Mouse (Mus musculus) E14TG2a.4 (cell line): Measurements from ENCODE around the gene Lin7b.
"Not testable (repeated sequence)": the region's sequence is repeated elsewhere in the genome, so short reads cannot be mapped to it uniquely, and the experiment has no call there.

Source experiments
- H3K27me3 ChIP-seq: 2 replicates; pipeline ENCODE4 v1.6.1; 2014; ENCODE audit warnings: low read length, control low read depth; ENCODE audit not compliant: insufficient read depth
- H3K36me3 ChIP-seq: 2 replicates; pipeline ENCODE4 v1.6.1; 2014; ENCODE audit warnings: low read length, control low read depth; ENCODE audit not compliant: insufficient read depth
- H3K4me1 ChIP-seq: replicated peaks from 2 replicates; pipeline ENCODE4 v1.6.1; 2014; ENCODE audit warnings: low read depth, low read length, control low read depth
- H3K4me3 ChIP-seq: replicated peaks from 2 replicates; pipeline ENCODE4 v1.5.1; 2014; ENCODE audit warnings: mild to moderate bottlenecking, low read length
- H3K9me3 ChIP-seq: 2 replicates; pipeline ENCODE4 v1.6.1; 2014; ENCODE audit warnings: low read length, control low read depth
- CTCF ChIP-seq: conservative IDR thresholded peaks from 2 replicates; pipeline ENCODE4 v1.5.1; 2014; ENCODE audit warnings: low read length
- NANOG ChIP-seq: IDR thresholded peaks from 2 replicates; pipeline ENCODE4 v1.6.1; 2014; ENCODE audit warnings: borderline replicate concordance, low read length, mixed read lengths
- POU5F1 ChIP-seq: IDR thresholded peaks from 2 replicates; pipeline ENCODE4 v1.6.1; 2014; ENCODE audit warnings: low read length, borderline replicate concordance

The Lin7b gene

GRCm38 (mm10) chr7:45362801-45363200 lies 7.6 kb downstream of the Lin7b start:
- TF ChIP-seq NANOG (no peak), POU5F1 (no peak), CTCF (no peak)
- no peaks in the 10 kb centered on the region for H3K9me3 ChIP-seq

GRCm38 (mm10) chr7:45361243-45361804 lies 9.1 kb downstream of the Lin7b start:
- Histone ChIP-seq H3K36me3 (peaks cover 5% of the 10 kb centered on the region), H3K27me3 (peaks cover 29% of the 10 kb centered on the region), H3K4me1 (peaks cover 61% of the 10 kb centered on the region), H3K9me3 (no peaks in the 10 kb centered on the region), H3K4me3 (peak overlapping the region; percentile 88)
- no peak for TF ChIP-seq POU5F1
- TF ChIP-seq NANOG: no peak
- no peak for TF ChIP-seq CTCF

More at GRCm38 (mm10) chr7:45362801-45363200, 7.6 kb downstream of the Lin7b start:
- Histone ChIP-seq H3K27me3 (peaks cover 30% of the 10 kb centered on the region), H3K4me1 (peaks cover 55% of the 10 kb centered on the region), H3K4me3 (peak overlapping the region; percentile 88; the same call in 1 of the 2 replicates), H3K36me3 (no peaks in the 10 kb centered on the region)

- Histone ChIP-seq H3K4me3 (peak overlapping the region; percentile 61), H3K4me1 (peaks cover 61% of the 10 kb centered on the region), H3K27me3 (peaks cover 22% of the 10 kb centered on the region), H3K36me3 (peaks cover 8% of the 10 kb centered on the region), H3K9me3 (no peaks in the 10 kb centered on the region)
- TF ChIP-seq NANOG (no peak), POU5F1 (no peak), CTCF (no peak)
Measured at GRCm38 (mm10) chr7:45360404-45361125, 9.8 kb downstream of the Lin7b start.

- not testable (repeated sequence) for H3K9me3 ChIP-seq, H3K27me3 ChIP-seq
- H3K4me3 ChIP-seq: peak overlapping the region; percentile 54
- H3K4me1 ChIP-seq: peaks cover 72% of the 10 kb centered on the region
- peaks cover 15% of the 10 kb centered on the region for H3K36me3 ChIP-seq
Measured at GRCm38 (mm10) chr7:45359081-45359480, 11.3 kb downstream of the Lin7b start.

GRCm38 (mm10) chr7:45356087-45356486 lies 14.3 kb downstream of the Lin7b start:
- TF ChIP-seq NANOG (no peak), POU5F1 (no peak), CTCF (no peak)
- Histone ChIP-seq H3K4me1 (peaks cover 67% of the 10 kb centered on the region), H3K9me3 (no peaks in the 10 kb centered on the region), H3K27me3 (no peaks in the 10 kb centered on the region), H3K36me3 (peaks cover 17% of the 10 kb centered on the region), H3K4me3 (0 out of 2 replicates have a peak overlapping the region, but pooled peaks have one; percentile 10)

- no peaks in the 10 kb centered on the region for H3K27me3 ChIP-seq
- H3K36me3 ChIP-seq: peaks cover 17% of the 10 kb centered on the region
- no peak for TF ChIP-seq NANOG
- TF ChIP-seq POU5F1: no peak
- no peak for TF ChIP-seq CTCF
- peaks cover 61% of the 10 kb centered on the region for H3K4me1 ChIP-seq
- 0 out of 2 replicates have a peak overlapping the region, but pooled peaks have one; percentile 10 for H3K4me3 ChIP-seq
- H3K9me3 ChIP-seq: no peaks in the 10 kb centered on the region
Measured at GRCm38 (mm10) chr7:45355318-45356020, 14.9 kb downstream of the Lin7b start.

- Histone ChIP-seq H3K4me3 (peak overlapping the region; percentile 75), H3K4me1 (peaks cover 44% of the 10 kb centered on the region), H3K27me3 (no peaks in the 10 kb centered on the region), H3K36me3 (peaks cover 17% of the 10 kb centered on the region), H3K9me3 (peaks cover 5% of the 10 kb centered on the region; the same call in 1 of the 2 replicates)
- no peak for TF ChIP-seq NANOG
- no peak for TF ChIP-seq POU5F1
- no peak for TF ChIP-seq CTCF
Measured at GRCm38 (mm10) chr7:45353041-45353440, 17.3 kb downstream of the Lin7b start.

- TF ChIP-seq NANOG (no peak), POU5F1 (no peak), CTCF (no peak)
- Histone ChIP-seq H3K4me3 (peak overlapping the region; percentile 45), H3K9me3 (peaks cover 5% of the 10 kb centered on the region; the same call in 1 of the 2 replicates), H3K27me3 (peaks cover 6% of the 10 kb centered on the region; the same call in 1 of the 2 replicates), H3K36me3 (no peaks in the 10 kb centered on the region), H3K4me1 (peaks cover 38% of the 10 kb centered on the region)
Measured at GRCm38 (mm10) chr7:45346905-45347304, 23.5 kb downstream of the Lin7b start.
